Mouse (Mus musculus) kidney, adult 2 months (tissue): ENCODE data around the gene Syt12.

ENCODE experiments used
- CTCF ChIP-seq: fragments of 200-500 bp; conservative IDR thresholded peaks from 2 replicates; pipeline ENCODE4 v1.5.1; 2011; ENCODE audit warnings: low read depth, mild to moderate bottlenecking, control low read depth, low read length, moderate library complexity, mixed read lengths; ENCODE audit not compliant: insufficient read depth, insufficient read length
- POLR2A ChIP-seq: fragments of 200-500 bp; IDR thresholded peaks from one replicate; pipeline ENCODE4 v1.6.1; 2011; ENCODE audit warnings: low read depth, low read length, control low read depth

- TF ChIP-seq CTCF (no peak), POLR2A (no peak)
These were observed 40.2 kb upstream of the Syt12 start for GRCm38 (mm10) chr19:4517483-4517882.
